Mouse (Mus musculus) liver, adult 2 months (tissue): Measurements from ENCODE around the gene Erich4. TPM values are rescaled to one million over a fixed set of nuclear protein-coding genes. Genes with fewer than 3 reads are reported as not detected.
A peak's percentile ranks its signal among the peaks of the same experiment; 100 is the strongest.

Experiments used
- DNase-seq: peaks from one replicate; pipeline ENCODE4 v3.0.0-alpha.2; 2011; ENCODE audit warnings: low read depth, low spot score; ENCODE audit errors: extremely low read depth
- H3K27ac ChIP-seq: fragments of 200-500 bp; replicated peaks from 2 replicates; pipeline ENCODE4 v1.5.1; 2012; ENCODE audit warnings: low read depth, mild to moderate bottlenecking, control low read depth, inconsistent platforms, low read length; ENCODE audit not compliant: insufficient read depth
- H3K27me3 ChIP-seq: fragments of 200-500 bp; 2 replicates; pipeline ENCODE4 v1.6.1; 2012; ENCODE audit warnings: mild to moderate bottlenecking, moderate library complexity, low read length, inconsistent platforms; ENCODE audit not compliant: control insufficient read depth, insufficient read depth
- H3K36me3 ChIP-seq: fragments of 200-500 bp; 2 replicates; pipeline ENCODE4 v1.6.1; 2012; ENCODE audit warnings: low read length, inconsistent platforms; ENCODE audit not compliant: control insufficient read depth, insufficient read depth
- H3K4me1 ChIP-seq: fragments of 200-500 bp; 2 replicates; pipeline ENCODE4 v1.6.1; 2011; ENCODE audit warnings: low read length; ENCODE audit not compliant: control insufficient read depth, insufficient read depth
- H3K4me3 ChIP-seq: fragments of 200-500 bp; 2 replicates; pipeline ENCODE4 v1.5.1; 2011; ENCODE audit warnings: low read depth, mild to moderate bottlenecking, control low read depth, low read length, moderate library complexity; ENCODE audit not compliant: insufficient read depth
- H3K79me2 ChIP-seq: fragments of 200-500 bp; 2 replicates; pipeline ENCODE4 v1.6.1; 2012; ENCODE audit warnings: inconsistent platforms, mild to moderate bottlenecking, low read length, moderate library complexity; ENCODE audit not compliant: control insufficient read depth, insufficient read depth
- H3K9ac ChIP-seq: fragments of 200-500 bp; 2 replicates; pipeline ENCODE4 v1.6.1; 2012; ENCODE audit warnings: low read depth, mild to moderate bottlenecking, control low read depth, inconsistent platforms, low read length
- CTCF ChIP-seq: fragments of 200-500 bp; IDR thresholded peaks from 2 replicates; pipeline ENCODE4 v1.5.1; 2011; ENCODE audit warnings: low read depth, low read length, control low read depth
- POLR2A ChIP-seq: fragments of 200-500 bp; IDR thresholded peaks from 2 replicates; pipeline ENCODE4 v1.6.1; 2011; ENCODE audit warnings: low read length, control low read depth; ENCODE audit not compliant: insufficient read depth; ENCODE audit errors: extremely low read depth
- WGBS: fragments of 180-500 bp; shearing (Covaris S2); methylation state at CpG from one replicate; pipeline ENCODE4 v1.1.7; 2018; 5-methylcytosine and 5-hydroxymethylcytosine counted together
- polyA plus RNA-seq: library from polyadenylated mRNA; depleted of rRNA; stranded (reverse); fragments of >200 nt; gene quantifications from 2 replicates; pipeline ENCODE4 v1.2.3, GENCODE M21; 2012
- total RNA-seq: library from RNA; depleted of rRNA; stranded (reverse); fragments of >200 nt; gene quantifications from 2 replicates; pipeline ENCODE4 v1.2.3, GENCODE M21; 2014

Erich4 gene
- total and polyA plus RNA-seq, 2 experiments = not detected

DNA sequence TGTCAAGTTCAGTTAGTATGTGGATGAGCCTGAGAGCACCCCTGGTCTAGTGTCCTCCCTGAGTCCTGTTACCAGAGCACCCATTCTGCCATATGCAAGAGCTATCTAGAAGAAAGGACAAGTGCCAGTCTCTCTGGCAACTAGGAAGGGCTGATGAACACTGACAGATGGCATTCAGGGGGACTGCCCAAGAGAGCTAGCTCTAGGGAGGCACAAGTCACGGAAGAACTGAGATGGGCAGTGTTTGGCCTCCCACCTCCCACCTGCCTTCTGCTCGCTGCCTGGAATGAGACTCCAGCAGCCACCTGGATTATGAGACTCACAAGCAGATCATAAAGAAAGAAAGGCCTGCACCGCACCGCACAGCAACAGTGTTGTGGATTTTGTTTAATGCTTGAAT, 24.1 kb upstream of the Erich4 start:
- Histone ChIP-seq H3K4me3 (no peak overlapping the region), H3K27me3 (no peaks in the 10 kb centered on the region), H3K36me3 (peaks cover 8% of the 10 kb centered on the region), H3K9ac (no peak overlapping the region), H3K4me1 (no peaks in the 10 kb centered on the region), H3K27ac (no peak overlapping the region), H3K79me2 (peaks cover 12% of the 10 kb centered on the region)
- TF ChIP-seq POLR2A (no peak), CTCF (no peak)
- DNase-seq = no peak
- WGBS = 96% methylated on average over 4 of the region's 4 CpGs

DNA sequence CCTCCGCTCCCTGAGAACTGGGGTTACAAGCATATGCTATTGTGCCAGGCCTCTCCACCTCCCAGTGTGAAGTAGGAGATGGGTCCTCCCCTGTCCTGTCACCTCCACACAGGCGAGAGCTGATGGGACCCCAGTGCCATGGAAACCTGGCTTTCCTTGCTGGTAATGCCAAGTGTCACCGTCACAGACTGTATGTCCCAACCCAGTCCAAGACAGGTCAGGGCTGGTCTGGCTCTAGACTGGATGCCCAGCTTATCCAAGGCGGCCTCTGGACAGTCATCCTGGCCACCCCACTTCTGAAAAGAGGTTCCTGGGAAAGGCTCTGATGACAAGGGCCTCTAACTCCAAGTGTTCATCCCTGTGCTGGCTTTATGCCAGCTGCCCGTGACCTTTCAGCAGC, 21.4 kb upstream of the Erich4 start:
- Histone ChIP-seq H3K4me1 (no peaks in the 10 kb centered on the region), H3K9ac (no peak overlapping the region), H3K4me3 (no peak overlapping the region), H3K36me3 (peaks cover 10% of the 10 kb centered on the region), H3K27me3 (no peaks in the 10 kb centered on the region), H3K79me2 (no peaks in the 10 kb centered on the region), H3K27ac (no peak overlapping the region)
- TF ChIP-seq CTCF (no peak), POLR2A (no peak)
- DNase-seq = no peak
- WGBS = 93% methylated on average over 5 of the region's 5 CpGs

DNA sequence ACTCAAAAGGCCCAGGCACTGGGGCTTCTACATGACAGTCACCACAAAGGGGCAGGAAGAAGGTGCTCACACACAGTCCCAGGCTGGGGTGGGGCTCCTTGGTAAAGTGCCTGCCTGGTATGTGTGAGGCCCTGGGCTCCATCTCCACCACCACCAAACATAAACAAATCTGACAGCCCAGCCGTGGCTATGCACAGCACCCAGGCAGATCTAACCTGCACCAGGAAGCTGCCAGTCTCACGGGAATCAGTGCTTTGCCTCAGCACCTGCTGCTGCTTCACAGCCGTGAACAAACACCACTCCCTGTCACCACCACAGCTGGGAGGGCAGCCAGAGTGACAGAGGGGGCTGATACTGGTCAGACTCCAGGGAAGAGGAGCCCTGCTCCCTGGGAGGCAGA, 20.7 kb upstream of the Erich4 start:
- TF ChIP-seq CTCF (no peak), POLR2A (no peak)
- WGBS = 65% methylated on average over 3 of the region's 3 CpGs
- no peak for DNase-seq

DNA sequence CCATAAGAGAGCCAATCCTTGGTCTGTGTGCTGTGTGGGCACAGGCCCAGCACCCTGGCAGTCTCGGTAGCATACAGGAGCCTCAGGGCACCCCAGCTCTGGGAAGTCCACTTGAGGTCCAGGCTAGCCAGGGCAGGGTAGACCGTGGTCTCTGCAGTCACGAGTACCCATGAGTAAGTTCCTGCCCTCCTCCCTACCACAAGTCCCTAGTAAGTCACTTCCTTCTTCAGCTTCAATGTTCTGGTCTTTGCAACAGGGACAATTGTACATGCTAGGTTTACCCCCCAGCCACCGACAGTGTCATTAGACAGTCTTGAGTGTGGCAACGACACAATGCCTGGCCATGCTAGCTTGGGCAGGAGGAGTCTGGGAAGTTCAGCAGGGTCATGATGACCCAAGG, 17.0 kb upstream of the Erich4 start:
- Histone ChIP-seq H3K4me1 (no peaks in the 10 kb centered on the region), H3K4me3 (no peak overlapping the region), H3K9ac (no peak overlapping the region), H3K27ac (no peak overlapping the region), H3K79me2 (no peaks in the 10 kb centered on the region), H3K36me3 (peaks cover 12% of the 10 kb centered on the region; the same call in 1 of the 2 replicates), H3K27me3 (no peaks in the 10 kb centered on the region)
- WGBS = 85% methylated on average over 5 of the region's 5 CpGs
- DNase-seq = no peak
- TF ChIP-seq POLR2A = no peak
- TF ChIP-seq CTCF = no peak

More for the DNA sequence above, 20.7 kb upstream of the Erich4 start:
- H3K4me1 ChIP-seq = no peaks in the 10 kb centered on the region
- H3K9ac ChIP-seq = no peak overlapping the region
- no peak overlapping the region for H3K4me3 ChIP-seq
- H3K36me3 ChIP-seq = peaks cover 10% of the 10 kb centered on the region
- no peak overlapping the region for H3K27ac ChIP-seq
- H3K79me2 ChIP-seq = no peaks in the 10 kb centered on the region
- no peaks in the 10 kb centered on the region for H3K27me3 ChIP-seq

DNA sequence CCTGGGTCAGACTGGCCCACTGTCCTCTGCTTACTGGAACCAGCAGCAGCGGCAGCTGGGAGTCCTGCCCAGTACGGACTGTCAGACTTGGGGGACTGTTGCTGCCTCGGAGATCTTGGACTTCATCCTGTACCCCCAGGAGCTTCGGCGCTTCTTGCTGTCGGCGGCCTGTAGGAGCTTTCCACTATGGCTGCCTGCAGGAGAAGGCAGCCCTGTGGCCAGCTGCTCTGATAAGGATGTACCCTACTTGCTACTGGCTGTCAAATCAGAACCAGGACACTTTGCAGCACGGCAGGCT, 12.6 kb upstream of the Erich4 start:
- WGBS = 79% methylated on average over 8 of the region's 8 CpGs
- H3K9ac ChIP-seq = peak overlapping the region; percentile 22; the same call in 1 of the 2 replicates
- H3K4me1 ChIP-seq = no peaks in the 10 kb centered on the region
- no peak overlapping the region for H3K27ac ChIP-seq
- H3K27me3 ChIP-seq = no peaks in the 10 kb centered on the region
- DNase-seq = no peak
- H3K36me3 ChIP-seq = peaks cover 7% of the 10 kb centered on the region; the same call in 1 of the 2 replicates
- no peaks in the 10 kb centered on the region for H3K79me2 ChIP-seq
- TF ChIP-seq POLR2A (no peak), CTCF (no peak)
- H3K4me3 ChIP-seq = peak overlapping the region; percentile 29; the same call in 1 of the 2 replicates

GRCm38 (mm10) chr7:25627431-25628322, 12.0 kb upstream of the Erich4 start:
- H3K9ac ChIP-seq = peak overlapping the region; percentile 48
- peak overlapping the region; percentile 18 for H3K27ac ChIP-seq
- H3K79me2 ChIP-seq = no peaks in the 10 kb centered on the region
- WGBS = 50% methylated on average over 38 of the region's 38 CpGs
- no peak for DNase-seq
- no peaks in the 10 kb centered on the region for H3K4me1 ChIP-seq
- TF ChIP-seq POLR2A = no peak
- no peak for TF ChIP-seq CTCF
- H3K36me3 ChIP-seq = peaks cover 7% of the 10 kb centered on the region; the same call in 1 of the 2 replicates
- peak overlapping the region; percentile 58 for H3K4me3 ChIP-seq
- no peaks in the 10 kb centered on the region for H3K27me3 ChIP-seq
